Mouse (Mus musculus) embryonic facial prominence, embryonic 15.5 days (tissue): Measurements from ENCODE around the gene Gm10720. TPM values are rescaled to one million over a fixed set of nuclear protein-coding genes. Genes with fewer than 3 reads are reported as not detected.
"Not testable (repeated sequence)": the region's sequence is repeated elsewhere in the genome, so short reads cannot be mapped to it uniquely, and the experiment has no call there.

Experiments
- ATAC-seq: fragments of 200-750 bp; cut with Nextera tagmentation; 2 replicates; pipeline ENCODE4 v1.8.0; 2017; ENCODE audit warnings: low read depth, moderate TSS enrichment; ENCODE audit not compliant: insufficient number of reproducible peaks, low FRiP score, low TSS enrichment
- H3K27ac ChIP-seq: fragments of 300-500 bp; sonication (generic); replicated peaks from 2 replicates; pipeline ENCODE4 v1.5.1; 2015; ENCODE audit warnings: mild to moderate bottlenecking, inconsistent platforms
- H3K27me3 ChIP-seq: fragments of 300-500 bp; sonication (generic); 2 replicates; pipeline ENCODE4 v1.6.1; 2015; ENCODE audit warnings: inconsistent platforms
- H3K36me3 ChIP-seq: fragments of 300-500 bp; sonication (generic); 2 replicates; pipeline ENCODE4 v1.6.1; 2015; ENCODE audit warnings: mild to moderate bottlenecking, inconsistent platforms
- H3K4me1 ChIP-seq: fragments of 300-500 bp; sonication (generic); 2 replicates; pipeline ENCODE4 v1.6.1; 2015; ENCODE audit warnings: inconsistent platforms
- H3K4me2 ChIP-seq: fragments of 300-500 bp; sonication (generic); replicated peaks from 2 replicates; pipeline ENCODE4 v1.6.1; 2015; ENCODE audit warnings: mild to moderate bottlenecking, inconsistent platforms
- H3K4me3 ChIP-seq: fragments of 300-500 bp; sonication (generic); replicated peaks from 2 replicates; pipeline ENCODE4 v1.5.1; 2015; ENCODE audit warnings: mild to moderate bottlenecking, inconsistent platforms
- H3K9ac ChIP-seq: fragments of 300-500 bp; sonication (generic); 2 replicates; pipeline ENCODE4 v1.6.1; 2015; ENCODE audit warnings: inconsistent platforms
- H3K9me3 ChIP-seq: fragments of 300-500 bp; sonication (generic); replicated peaks from 2 replicates; pipeline ENCODE4 v1.6.1; 2016; ENCODE audit warnings: inconsistent platforms
- WGBS: fragments of 180-500 bp; shearing (Covaris S2); methylation state at CpG from one replicate; pipeline ENCODE4 v1.1.7; 2015; 5-methylcytosine and 5-hydroxymethylcytosine counted together
- microRNA-seq: library from miRNA; unstranded; fragments of <30 nt; microRNA quantifications from one replicate; pipeline ENCODE4, GENCODE M21; 2016; ENCODE audit warnings: borderline number of aligned reads
- polyA plus RNA-seq: library from polyadenylated mRNA; unstranded; fragments of >200 nt; fragmentation: Nextera tagmentation; extraction: Ambion mirVana; gene quantifications from 2 replicates; pipeline ENCODE4 v1.2.1, GENCODE M21; 2015

Gene Gm10720
- polyA plus RNA-seq, 1 experiment from 2014 or later: not detected

GRCm38 (mm10) chr9:3026741-3027140, 11.3 kb downstream of the Gm10720 start:
- 67% methylated on average over 9 of the region's 9 CpGs for WGBS
- H3K4me1 ChIP-seq: not testable (repeated sequence)

GRCm38 (mm10) chr9:3027200-3027599, 11.7 kb downstream of the Gm10720 start:
- H3K4me3 ChIP-seq, H3K27me3 ChIP-seq, H3K9ac ChIP-seq, H3K27ac ChIP-seq, H3K4me2 ChIP-seq, H3K9me3 ChIP-seq, H3K4me1 ChIP-seq, H3K36me3 ChIP-seq: not testable (repeated sequence)
- 69% methylated on average over 9 of the region's 9 CpGs for WGBS
- 0 out of 2 replicates have a peak, but pooled peaks have one; percentile 1 for ATAC-seq

More at GRCm38 (mm10) chr9:3026741-3027140, 11.3 kb downstream of the Gm10720 start:
- not testable (repeated sequence) for H3K9me3 ChIP-seq, H3K9ac ChIP-seq, H3K4me2 ChIP-seq, ATAC-seq, H3K27ac ChIP-seq, H3K36me3 ChIP-seq, H3K27me3 ChIP-seq, H3K4me3 ChIP-seq

DNA sequence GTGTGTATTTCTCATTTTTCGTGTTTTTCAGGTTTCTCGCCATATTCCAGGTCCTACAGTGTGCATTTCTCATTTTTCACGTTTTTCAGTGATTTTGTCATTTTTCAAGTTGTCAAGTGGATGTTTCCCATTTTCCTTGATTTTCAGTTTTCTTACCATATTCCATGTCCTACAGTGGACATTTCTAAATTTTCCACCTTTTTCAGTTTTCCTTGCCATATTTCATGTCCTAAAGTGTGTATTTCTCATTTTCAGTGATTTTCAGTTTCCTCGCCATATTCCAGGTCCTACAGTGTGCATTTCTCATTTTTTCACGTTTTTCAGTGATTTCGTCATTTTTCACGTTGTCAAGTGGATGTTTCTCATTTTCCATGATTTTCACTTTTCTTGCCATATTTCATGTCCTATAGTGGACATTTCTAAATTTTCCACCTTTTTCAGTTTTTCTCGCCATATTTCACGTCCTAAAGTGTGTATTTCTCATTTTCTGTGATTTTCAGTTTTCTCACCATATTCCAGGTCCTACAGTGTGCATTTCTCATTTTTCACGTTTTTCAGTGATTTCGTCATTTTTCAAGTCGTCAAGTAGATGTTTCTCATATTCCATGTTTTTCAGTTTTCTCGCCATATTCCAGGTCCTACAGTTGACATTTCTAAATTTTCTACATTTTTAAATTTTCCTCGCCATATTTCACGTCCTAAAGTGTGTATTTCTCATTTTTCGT, 14.0 kb downstream of the Gm10720 start:
- ATAC-seq, H3K27me3 ChIP-seq, H3K36me3 ChIP-seq, H3K4me3 ChIP-seq, H3K9me3 ChIP-seq, H3K27ac ChIP-seq, H3K4me2 ChIP-seq, H3K4me1 ChIP-seq, H3K9ac ChIP-seq: not testable (repeated sequence)
- WGBS: 64% methylated on average over 14 of the region's 16 CpGs

DNA sequence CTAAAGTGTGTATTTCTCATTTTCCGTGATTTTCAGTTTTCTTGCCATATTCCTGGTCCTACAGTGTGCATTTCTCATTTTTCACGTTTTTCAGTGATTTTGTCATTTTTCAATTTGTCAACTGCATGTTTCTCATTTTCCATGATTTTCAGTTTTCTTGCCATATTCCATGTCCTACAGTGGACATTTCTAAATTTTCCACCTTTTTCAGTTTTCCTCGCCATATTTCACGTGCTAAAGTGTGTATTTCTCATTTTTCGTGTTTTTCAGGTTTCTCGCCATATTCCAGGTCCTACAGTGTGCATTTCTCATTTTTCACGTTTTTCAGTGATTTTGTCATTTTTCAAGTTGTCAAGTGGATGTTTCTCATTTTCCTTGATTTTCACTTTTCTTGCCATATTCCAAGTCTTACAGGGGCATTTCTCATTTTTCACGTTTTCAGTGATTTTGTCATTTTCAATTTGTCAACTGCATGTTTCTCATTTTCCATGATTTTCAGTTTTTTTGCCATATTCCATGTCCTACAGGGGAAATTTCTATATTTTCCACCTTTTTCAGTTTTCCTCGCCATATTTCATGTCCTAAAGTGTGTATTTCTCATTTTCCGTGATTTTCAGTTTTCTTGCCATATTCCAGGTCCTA, 15.3 kb downstream of the Gm10720 start:
- WGBS: 80% methylated on average over 4 of the region's 10 CpGs
- H3K27ac ChIP-seq, H3K4me3 ChIP-seq, H3K4me2 ChIP-seq, H3K27me3 ChIP-seq, H3K9ac ChIP-seq, H3K9me3 ChIP-seq, H3K4me1 ChIP-seq, H3K36me3 ChIP-seq: not testable (repeated sequence)
- peak; percentile 58; the same call in 1 of the 2 replicates for ATAC-seq

DNA sequence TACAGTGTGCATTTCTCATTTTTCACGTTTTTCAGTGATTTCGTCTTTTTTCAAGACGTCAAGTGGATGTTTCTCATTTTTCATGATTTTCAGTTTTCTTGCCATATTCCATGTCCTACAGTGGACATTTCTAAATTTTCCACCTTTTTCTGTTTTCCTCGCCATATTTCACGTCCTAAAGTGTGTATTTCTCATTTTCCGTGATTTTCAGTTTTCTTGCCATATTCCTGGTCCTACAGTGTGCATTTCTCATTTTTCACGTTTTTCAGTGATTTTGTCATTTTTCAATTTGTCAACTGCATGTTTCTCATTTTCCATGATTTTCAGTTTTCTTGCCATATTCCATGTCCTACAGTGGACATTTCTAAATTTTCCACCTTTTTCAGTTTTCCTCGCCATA, 18.8 kb downstream of the Gm10720 start, which contains the start of gene Gm17535:
TSS of gene Gm17535 (plus strand) at position 301 of the 400 bp plus-strand sequence.
- 43% methylated on average over 1 of the region's 8 CpGs for WGBS
- not testable (repeated sequence) for H3K4me2 ChIP-seq, H3K4me1 ChIP-seq, H3K9me3 ChIP-seq, ATAC-seq, H3K27me3 ChIP-seq, H3K27ac ChIP-seq, H3K36me3 ChIP-seq, H3K9ac ChIP-seq, H3K4me3 ChIP-seq

DNA sequence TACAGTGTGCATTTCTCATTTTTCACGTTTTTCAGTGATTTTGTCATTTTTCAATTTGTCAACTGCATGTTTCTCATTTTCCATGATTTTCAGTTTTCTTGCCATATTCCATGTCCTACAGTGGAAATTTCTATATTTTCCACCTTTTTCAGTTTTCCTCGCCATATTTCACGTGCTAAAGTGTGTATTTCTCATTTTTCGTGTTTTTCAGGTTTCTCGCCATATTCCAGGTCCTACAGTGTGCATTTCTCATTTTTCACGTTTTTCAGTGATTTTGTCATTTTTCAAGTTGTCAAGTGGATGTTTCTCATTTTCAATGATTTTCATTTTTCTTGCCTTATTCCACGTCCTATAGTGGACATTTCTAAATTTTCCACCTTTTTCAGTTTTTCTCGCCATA, 21.1 kb downstream of the Gm10720 start, which contains the start of gene Gm10715:
TSS of gene Gm10715 (plus strand) at position 301 of the 400 bp plus-strand sequence.
- not testable (repeated sequence) for H3K36me3 ChIP-seq, H3K27me3 ChIP-seq, H3K4me1 ChIP-seq, H3K9ac ChIP-seq, H3K4me2 ChIP-seq, H3K4me3 ChIP-seq, H3K27ac ChIP-seq, ATAC-seq, H3K9me3 ChIP-seq
- 75% methylated on average over 8 of the region's 8 CpGs for WGBS

- 63% methylated on average over 4 of the region's 4 CpGs for WGBS
- H3K4me3 ChIP-seq, ATAC-seq, H3K4me1 ChIP-seq, H3K27ac ChIP-seq, H3K27me3 ChIP-seq, H3K4me2 ChIP-seq, H3K9me3 ChIP-seq, H3K36me3 ChIP-seq, H3K9ac ChIP-seq: not testable (repeated sequence)
These were observed 22.7 kb downstream of the Gm10720 start for GRCm38 (mm10) chr9:3038161-3038560.

Small RNA genes within 50 kb of the gene (microRNA-seq; reads per million reads assigned to microRNA genes)
- gene Mir101c: not detected

Other genes with a start within 250 kb of the Gm10720 start
- gene Gm10722, start 14.7 kb upstream of the Gm10720 start, polyA plus RNA-seq: not detected in 2 replicates
- not detected in 2 replicates for gene Gm11168, start 12.3 kb upstream of the Gm10720 start, polyA plus RNA-seq
- not detected in 2 replicates for gene Gm10721, start 2.5 kb upstream of the Gm10720 start, polyA plus RNA-seq
- gene Gm10719, start 1.8 kb downstream of the Gm10720 start, polyA plus RNA-seq: not detected in 2 replicates
- 0.47 TPM in 1 of 2 replicates, not detected in the other for gene Gm10718, start 7.9 kb downstream of the Gm10720 start, polyA plus RNA-seq
- gene Gm10717, start 9.8 kb downstream of the Gm10720 start, polyA plus RNA-seq: not detected in 2 replicates
- not detected in 2 replicates for gene Gm17535, start 18.9 kb downstream of the Gm10720 start, polyA plus RNA-seq
- not detected in 2 replicates for gene Gm10715, start 21.2 kb downstream of the Gm10720 start, polyA plus RNA-seq